Mouse (Mus musculus) kidney, embryonic 14.5 days (tissue): ENCODE results near the gene Ptpdc1. TPM values are rescaled to one million over a fixed set of nuclear protein-coding genes. Genes with fewer than 3 reads are reported as not detected.

Source experiments
- ATAC-seq: fragments of 200-750 bp; cut with Nextera tagmentation; 2 replicates; pipeline ENCODE4 v1.8.0; 2017; ENCODE audit warnings: moderate number of reproducible peaks, mild to moderate bottlenecking, moderate TSS enrichment, moderate library complexity; ENCODE audit not compliant: low FRiP score, low TSS enrichment
- H3K27ac ChIP-seq: fragments of 300-500 bp; sonication (generic); 2 replicates; pipeline ENCODE4 v1.5.1; 2014; ENCODE audit warnings: low read depth, mild to moderate bottlenecking, low read length, moderate library complexity, mixed read lengths
- H3K27me3 ChIP-seq: fragments of 300-500 bp; sonication (generic); 2 replicates; pipeline ENCODE4 v1.6.1; 2014; ENCODE audit warnings: mild to moderate bottlenecking, low read length; ENCODE audit not compliant: control insufficient read depth, insufficient read depth
- H3K36me3 ChIP-seq: fragments of 300-500 bp; sonication (generic); 2 replicates; pipeline ENCODE4 v1.6.1; 2014; ENCODE audit warnings: low read length, mixed read lengths; ENCODE audit not compliant: control insufficient read depth, insufficient read depth
- H3K4me1 ChIP-seq: fragments of 300-500 bp; sonication (generic); 2 replicates; pipeline ENCODE4 v1.6.1; 2014; ENCODE audit warnings: low read length, mixed read lengths; ENCODE audit not compliant: control insufficient read depth, insufficient read depth
- H3K4me2 ChIP-seq: fragments of 300-500 bp; sonication (generic); replicated peaks from 2 replicates; pipeline ENCODE4 v1.6.1; 2014; ENCODE audit warnings: low read depth, mild to moderate bottlenecking, low read length
- H3K4me3 ChIP-seq: fragments of 300-500 bp; sonication (generic); 2 replicates; pipeline ENCODE4 v1.5.1; 2014; ENCODE audit warnings: mild to moderate bottlenecking, low read length
- H3K9ac ChIP-seq: fragments of 300-500 bp; sonication (generic); 2 replicates; pipeline ENCODE4 v1.6.1; 2014; ENCODE audit warnings: low read depth, mild to moderate bottlenecking, low read length, moderate library complexity
- H3K9me3 ChIP-seq: fragments of 300-500 bp; sonication (generic); 2 replicates; pipeline ENCODE4 v1.6.1; 2016; ENCODE audit warnings: low read length; ENCODE audit not compliant: control insufficient read depth
- WGBS: fragments of 180-500 bp; shearing (Covaris S2); extraction: QIAGEN DNeasy Blood & Tissue Kit; methylation state at CpG from one replicate; pipeline ENCODE4 v1.1.7; 2014; 5-methylcytosine and 5-hydroxymethylcytosine counted together
- polyA plus RNA-seq: library from polyadenylated mRNA; unstranded; fragments of >200 nt; fragmentation: Nextera tagmentation; extraction: Ambion mirVana; gene quantifications from 2 replicates; pipeline ENCODE4 v1.2.1, GENCODE M21; 2014

Gene Ptpdc1
- polyA plus RNA-seq, 1 experiment from 2014 or later = 15.0 TPM

- H3K4me1 ChIP-seq = peaks cover 20% of the 10 kb centered on the region; the same call in 1 of the 2 replicates
- under 1% methylated on average over 39 of the region's 39 CpGs for whole genome bisulfite sequencing
- ATAC-seq = no peak
- H3K4me3 ChIP-seq = no peak overlapping the region
- H3K36me3 ChIP-seq = no peaks in the 10 kb centered on the region
- no peaks in the 10 kb centered on the region for H3K9me3 ChIP-seq
- H3K27ac ChIP-seq = no peak overlapping the region
- H3K4me2 ChIP-seq = no peak overlapping the region
- no peak overlapping the region for H3K9ac ChIP-seq
- H3K27me3 ChIP-seq = peaks cover 96% of the 10 kb centered on the region
These were observed 39.6 kb upstream of the Ptpdc1 start for GRCm38 (mm10) chr13:48664916-48665655.

GRCm38 (mm10) chr13:48663988-48664339 is 38.5 kb upstream of the Ptpdc1 start:
- Histone ChIP-seq H3K27ac (no peak overlapping the region), H3K9me3 (no peaks in the 10 kb centered on the region), H3K36me3 (no peaks in the 10 kb centered on the region), H3K4me1 (peaks cover 19% of the 10 kb centered on the region; the same call in 1 of the 2 replicates), H3K4me3 (no peak overlapping the region), H3K9ac (no peak overlapping the region), H3K4me2 (no peak overlapping the region), H3K27me3 (peaks cover 95% of the 10 kb centered on the region)
- ATAC-seq = no peak
- 8% methylated on average over 7 of the region's 7 CpGs for WGBS

GRCm38 (mm10) chr13:48663211-48663987 is 37.9 kb upstream of the Ptpdc1 start:
- Histone ChIP-seq H3K4me3 (peak overlapping the region; percentile 49), H3K27me3 (peaks cover 94% of the 10 kb centered on the region), H3K9ac (peak overlapping the region; percentile 45), H3K9me3 (no peaks in the 10 kb centered on the region), H3K27ac (no peak overlapping the region), H3K4me1 (peaks cover 16% of the 10 kb centered on the region; the same call in 1 of the 2 replicates), H3K4me2 (peak overlapping the region; percentile 92), H3K36me3 (no peaks in the 10 kb centered on the region)
- WGBS = 2% methylated on average over 54 of the region's 54 CpGs
- ATAC-seq = 0 out of 2 replicates have a peak, but pooled peaks have one; percentile 8

- H3K9ac ChIP-seq = peak within 1 kb of the TSS; percentile 45
- H3K27ac ChIP-seq = no peak within 1 kb of the TSS
- peak within 1 kb of the TSS; percentile 92 for H3K4me2 ChIP-seq
- peaks cover 16% of the 10 kb centered on the region; the same call in 1 of the 2 replicates for H3K4me1 ChIP-seq
- H3K36me3 ChIP-seq = no peaks in the 10 kb centered on the region
- peaks cover 96% of the 10 kb centered on the region for H3K27me3 ChIP-seq
- no peaks in the 10 kb centered on the region for H3K9me3 ChIP-seq
- under 1% methylated on average over 65 of the region's 73 CpGs for WGBS
- ATAC-seq = peak; percentile 69
- H3K4me3 ChIP-seq = peak within 1 kb of the TSS; percentile 49
These were observed 37.1 kb upstream of the Ptpdc1 start, which contains the start of gene Barx1 for GRCm38 (mm10) chr13:48662431-48663143. TSS of gene Barx1 (plus strand) at chr13:48662998.

DNA sequence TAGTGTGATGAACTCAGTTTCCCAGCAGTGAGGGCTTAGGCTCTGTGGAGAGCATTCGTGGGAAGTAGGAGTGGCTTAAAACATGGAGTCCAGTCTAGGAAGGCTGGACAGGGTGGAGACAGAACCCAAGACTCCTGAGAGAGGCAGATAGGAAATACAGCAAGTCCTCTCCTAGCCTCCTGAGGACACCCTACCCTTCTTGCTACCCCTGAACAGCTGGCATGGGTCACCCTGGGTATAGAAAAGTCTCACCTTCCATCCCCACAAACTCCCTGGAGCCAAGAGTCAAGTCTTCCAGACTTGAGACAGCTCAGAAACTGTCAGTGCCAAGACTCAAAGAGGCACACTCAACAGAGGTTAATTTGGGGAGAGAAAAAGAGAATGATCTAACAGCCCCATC is 36.1 kb upstream of the Ptpdc1 start:
- Histone ChIP-seq H3K4me1 (peaks cover 16% of the 10 kb centered on the region; the same call in 1 of the 2 replicates), H3K36me3 (no peaks in the 10 kb centered on the region), H3K9ac (no peak overlapping the region), H3K27me3 (peaks cover 97% of the 10 kb centered on the region), H3K9me3 (no peaks in the 10 kb centered on the region), H3K27ac (no peak overlapping the region), H3K4me3 (no peak overlapping the region), H3K4me2 (no peak overlapping the region)
- no peak for ATAC-seq
- 0% methylated on average over 1 of the region's 1 CpGs for WGBS

GRCm38 (mm10) chr13:48660741-48661140 is 35.3 kb upstream of the Ptpdc1 start:
- ATAC-seq = no peak
- peaks cover 96% of the 10 kb centered on the region for H3K27me3 ChIP-seq
- H3K9ac ChIP-seq = no peak overlapping the region
- WGBS = 7% methylated on average over 6 of the region's 6 CpGs
- H3K9me3 ChIP-seq = no peaks in the 10 kb centered on the region
- H3K4me2 ChIP-seq = no peak overlapping the region
- H3K36me3 ChIP-seq = no peaks in the 10 kb centered on the region
- no peak overlapping the region for H3K27ac ChIP-seq
- peaks cover 16% of the 10 kb centered on the region; the same call in 1 of the 2 replicates for H3K4me1 ChIP-seq
- H3K4me3 ChIP-seq = no peak overlapping the region

DNA sequence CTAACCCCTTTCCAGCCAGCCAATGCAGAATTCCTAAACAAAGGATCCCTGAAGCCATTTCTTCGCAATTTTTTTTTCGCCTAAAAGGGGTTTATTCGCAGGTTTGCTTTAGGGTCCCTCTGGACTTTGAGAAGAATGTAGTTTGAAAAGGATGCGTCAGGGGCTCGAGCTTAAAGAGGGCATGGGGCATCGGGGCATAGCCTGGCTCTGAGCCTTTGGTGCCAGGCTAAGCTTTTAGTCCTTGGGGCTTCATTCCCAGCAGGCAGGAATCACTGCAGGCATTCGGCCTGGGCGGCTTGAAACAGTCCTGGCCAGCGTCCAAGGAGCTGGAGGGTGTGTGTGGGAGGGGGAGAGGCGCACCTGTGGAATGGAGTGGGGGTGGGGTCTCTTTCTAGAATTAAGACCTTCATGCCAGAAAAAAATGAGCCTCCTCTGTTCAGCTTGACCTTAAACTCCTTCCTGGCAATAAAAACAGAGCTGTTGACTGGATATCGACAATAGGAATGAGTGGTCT is 34.8 kb upstream of the Ptpdc1 start:
- H3K27ac ChIP-seq = no peak overlapping the region
- H3K27me3 ChIP-seq = peaks cover 93% of the 10 kb centered on the region
- no peak overlapping the region for H3K9ac ChIP-seq
- no peak overlapping the region; the same call in 1 of the 2 replicates for H3K4me2 ChIP-seq
- WGBS = 2% methylated on average over 11 of the region's 11 CpGs
- H3K4me1 ChIP-seq = peaks cover 16% of the 10 kb centered on the region; the same call in 1 of the 2 replicates
- no peaks in the 10 kb centered on the region for H3K9me3 ChIP-seq
- no peak for ATAC-seq
- H3K4me3 ChIP-seq = 0 out of 2 replicates have a peak overlapping the region, but pooled peaks have one; percentile 8
- no peaks in the 10 kb centered on the region for H3K36me3 ChIP-seq
